Mouse (Mus musculus) gastrocnemius, postnatal 25 days (tissue): ENCODE results near the gene Ssh2. TPM values are rescaled to one million over a fixed set of nuclear protein-coding genes. Genes with fewer than 3 reads are reported as not detected.
A peak's percentile ranks its signal among the peaks of the same experiment; 100 is the strongest.
"Not testable (repeated sequence)": the region's sequence is repeated elsewhere in the genome, so short reads cannot be mapped to it uniquely, and the experiment has no call there.

Experiments used
- DNase-seq: peaks from one replicate; pipeline ENCODE4 v3.0.0; 2022
- total RNA-seq, 2 experiments: library from RNA; stranded (reverse); gene quantifications; 1 replicate in 1 of 2; 2 replicates in 1 of 2; pipeline ENCODE4 v1.2.3; 2021

Gene Ssh2
- total RNA-seq, 2 experiments from 2014 or later = 35.3 to 44.3 TPM

DNA sequence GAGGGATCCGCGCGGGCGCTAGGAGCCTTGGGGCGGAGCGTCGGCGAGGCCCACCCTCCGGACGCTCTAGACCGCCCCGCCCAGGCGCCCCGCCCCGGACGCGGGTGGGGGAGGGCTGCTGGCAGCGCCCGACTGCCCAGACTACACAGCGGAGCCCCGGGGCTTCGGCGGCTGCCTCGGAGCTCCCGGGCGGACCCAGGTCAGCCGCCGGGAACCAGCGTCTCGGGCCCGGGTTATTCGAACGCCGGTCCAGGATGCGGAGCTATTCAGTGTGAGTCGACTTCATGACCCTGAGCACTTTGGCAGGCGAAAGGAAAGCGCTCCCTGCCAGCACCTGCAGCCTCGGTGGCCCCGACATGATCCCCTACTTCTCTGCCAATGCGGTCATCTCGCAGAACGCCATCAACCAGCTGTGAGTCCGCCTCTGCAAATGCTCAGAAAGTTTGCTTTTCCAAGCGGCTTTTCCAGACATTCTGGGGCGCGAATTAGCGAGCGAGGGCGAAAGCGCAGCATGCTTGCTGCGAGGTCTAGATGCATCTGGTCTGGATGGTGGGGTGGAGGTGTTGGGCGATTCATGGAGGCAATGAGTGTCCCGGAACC, 132.2 kb downstream of the Ssh2 start:
- peak; percentile 94 for DNase-seq

GRCm38 (mm10) chr11:77348985-77349384, 132.9 kb downstream of the Ssh2 start:
- DNase-seq = no peak

- no peak for DNase-seq
Measured at GRCm38 (mm10) chr11:77349698-77350097, 133.6 kb downstream of the Ssh2 start.

GRCm38 (mm10) chr11:77355055-77355454, 139.0 kb downstream of the Ssh2 start:
- DNase-seq = no peak

- DNase-seq = no peak
Measured at GRCm38 (mm10) chr11:77357839-77358238, 141.8 kb downstream of the Ssh2 start.

GRCm38 (mm10) chr11:77363476-77363875, 147.4 kb downstream of the Ssh2 start:
- DNase-seq = no peak

GRCm38 (mm10) chr11:77364376-77364775, 148.3 kb downstream of the Ssh2 start:
- no peak for DNase-seq

DNA sequence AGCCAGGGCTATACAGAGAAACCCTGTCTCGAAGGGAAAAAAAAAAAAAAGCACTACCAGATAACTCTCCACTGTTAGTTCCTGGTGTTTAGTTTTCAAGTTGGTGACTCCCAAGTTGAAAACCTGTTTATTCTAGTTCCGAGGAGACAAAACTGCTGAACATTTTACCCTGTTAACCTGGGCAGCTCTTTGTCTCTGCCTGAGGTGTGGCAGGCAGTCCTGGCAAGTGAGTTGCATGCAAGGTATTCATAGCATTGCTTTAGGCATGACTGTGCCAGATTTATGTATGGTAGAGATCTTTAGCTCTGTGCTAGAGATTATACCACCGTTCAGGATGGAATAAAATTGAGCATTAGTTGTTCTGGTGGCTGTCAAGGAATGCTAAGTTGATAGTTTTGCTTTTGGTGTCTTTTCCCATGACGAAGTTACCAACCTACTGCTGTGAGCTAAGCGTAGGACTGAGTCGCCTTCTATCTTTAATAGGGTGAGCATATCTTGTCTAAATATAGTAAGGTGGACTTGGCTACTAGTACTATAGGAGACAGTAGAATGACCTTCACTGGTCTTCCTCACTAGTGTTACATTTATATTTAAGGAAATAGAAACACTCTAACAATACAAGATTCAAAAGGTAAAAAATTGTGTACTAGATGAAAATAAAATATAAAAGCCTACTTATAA, 149.8 kb downstream of the Ssh2 start:
- DNase-seq = no peak

- DNase-seq = no peak
Measured at GRCm38 (mm10) chr11:77367541-77368270, 151.6 kb downstream of the Ssh2 start.

DNA sequence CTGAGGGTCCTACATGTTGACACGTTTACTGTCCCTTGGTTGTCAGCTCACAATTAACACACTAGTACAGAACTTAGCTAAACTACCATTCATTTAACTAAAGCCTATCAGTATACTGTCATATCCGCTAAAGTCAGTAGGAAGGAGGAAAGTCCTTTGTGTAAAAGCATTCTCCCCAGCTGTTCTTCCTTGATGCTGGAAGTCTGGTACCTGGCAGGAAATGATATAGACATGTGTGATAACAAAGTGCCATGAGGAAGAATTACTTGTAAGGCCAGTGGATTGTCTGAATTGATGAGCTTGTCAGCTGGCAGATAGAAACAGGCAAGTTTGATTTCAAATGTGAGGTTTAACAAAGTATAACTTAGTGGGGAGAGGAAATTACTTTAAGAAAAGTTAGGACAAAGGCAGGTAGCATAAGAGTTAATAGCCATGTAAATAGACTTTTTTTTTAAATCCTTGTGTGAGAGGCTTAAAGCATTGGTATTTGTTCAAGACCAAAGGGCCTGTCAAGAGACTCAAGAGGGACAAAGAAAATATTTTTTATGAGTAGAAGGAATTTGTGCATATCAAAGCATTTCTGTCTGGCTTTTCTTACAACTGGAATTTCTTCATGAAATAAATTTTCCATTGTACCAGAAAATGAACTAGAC, 153.2 kb downstream of the Ssh2 start:
- no peak for DNase-seq

GRCm38 (mm10) chr11:77369841-77370191, 153.7 kb downstream of the Ssh2 start:
- DNase-seq = no peak

- no peak for DNase-seq
Measured at GRCm38 (mm10) chr11:77371088-77371487, 155.0 kb downstream of the Ssh2 start.

DNA sequence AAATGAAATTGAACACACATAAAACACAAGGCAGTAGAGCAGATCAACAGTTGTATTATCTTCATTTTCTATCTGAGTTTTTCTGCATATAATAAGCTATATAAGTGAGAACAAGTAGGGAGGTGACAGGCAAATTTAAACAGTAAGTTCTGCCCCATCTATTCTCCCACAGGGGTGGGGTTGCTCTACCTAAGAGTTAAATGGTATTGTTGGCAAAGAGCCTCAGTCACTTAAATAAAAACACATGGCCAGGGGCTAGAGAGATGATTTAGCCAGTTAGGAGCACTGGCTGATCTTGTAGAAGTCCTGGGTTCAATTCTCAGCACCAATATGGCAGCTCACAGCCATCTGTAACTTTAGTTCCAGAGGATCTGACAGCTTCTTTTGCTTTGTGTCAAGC, 155.6 kb downstream of the Ssh2 start:
- no peak for DNase-seq

GRCm38 (mm10) chr11:77372196-77372904, 156.3 kb downstream of the Ssh2 start:
- peak; percentile 50 for DNase-seq

DNA sequence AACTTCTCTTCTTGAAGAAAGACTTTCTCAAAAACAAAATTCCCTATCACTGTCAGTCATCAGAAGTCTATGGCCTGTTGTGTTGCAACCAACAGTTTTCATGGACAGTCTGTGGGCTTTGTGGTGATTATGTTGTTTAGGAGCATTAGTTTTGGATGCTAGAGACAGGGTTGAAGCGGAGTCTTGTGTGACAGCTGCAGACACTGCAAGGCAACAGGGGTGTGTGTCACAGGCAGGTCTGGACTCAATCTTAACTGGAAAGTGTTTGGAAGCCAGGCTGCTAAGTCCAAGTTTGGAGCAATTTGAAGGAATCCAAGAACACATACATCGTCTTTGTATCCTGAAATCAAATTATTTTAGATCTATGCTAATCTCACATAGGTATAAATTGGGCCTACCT, 162.5 kb downstream of the Ssh2 start:
- no peak for DNase-seq

DNA sequence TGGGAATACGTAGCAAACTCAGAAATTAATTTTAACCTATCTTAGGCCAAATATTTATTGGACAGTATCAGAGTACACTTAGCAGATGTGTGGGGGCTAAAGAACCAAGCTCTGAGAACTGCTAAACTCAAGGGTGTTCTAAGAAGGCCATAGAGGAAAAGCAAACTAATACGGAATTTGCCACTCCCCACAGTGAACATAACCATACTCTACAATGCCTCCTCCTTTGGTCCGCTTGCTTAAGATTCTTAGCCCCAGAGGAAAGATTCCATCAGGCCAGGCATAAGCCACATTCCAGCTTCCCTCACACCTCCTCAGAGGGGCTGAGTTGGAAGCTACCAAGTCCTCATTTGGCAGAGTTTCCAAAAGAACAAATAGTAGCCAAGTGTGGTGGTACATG, 165.1 kb downstream of the Ssh2 start:
- no peak for DNase-seq

DNA sequence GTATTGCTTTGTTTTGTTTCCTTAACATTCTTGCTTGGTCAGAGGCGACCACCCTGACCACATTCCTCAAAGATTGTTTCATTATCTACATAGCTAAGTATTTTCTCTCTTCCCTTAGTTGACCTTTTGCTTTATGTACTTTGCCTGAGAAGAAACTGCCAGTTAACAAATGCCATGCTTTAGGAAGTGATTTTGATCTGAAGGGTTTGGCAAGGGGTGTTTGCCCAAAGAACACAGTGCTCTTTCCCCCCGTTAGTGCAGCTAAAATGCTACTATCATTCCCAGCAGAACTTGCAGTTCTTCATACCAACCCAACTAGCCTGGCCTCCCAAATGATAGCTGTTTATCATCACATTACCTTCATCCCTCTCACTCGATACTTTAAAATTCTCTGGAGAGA, 168.1 kb downstream of the Ssh2 start:
- DNase-seq = no peak

GRCm38 (mm10) chr11:77385706-77386690, 169.9 kb downstream of the Ssh2 start:
- peak; percentile 32 for DNase-seq

GRCm38 (mm10) chr11:77388197-77388596, 172.1 kb downstream of the Ssh2 start:
- DNase-seq = not testable (repeated sequence)

DNA sequence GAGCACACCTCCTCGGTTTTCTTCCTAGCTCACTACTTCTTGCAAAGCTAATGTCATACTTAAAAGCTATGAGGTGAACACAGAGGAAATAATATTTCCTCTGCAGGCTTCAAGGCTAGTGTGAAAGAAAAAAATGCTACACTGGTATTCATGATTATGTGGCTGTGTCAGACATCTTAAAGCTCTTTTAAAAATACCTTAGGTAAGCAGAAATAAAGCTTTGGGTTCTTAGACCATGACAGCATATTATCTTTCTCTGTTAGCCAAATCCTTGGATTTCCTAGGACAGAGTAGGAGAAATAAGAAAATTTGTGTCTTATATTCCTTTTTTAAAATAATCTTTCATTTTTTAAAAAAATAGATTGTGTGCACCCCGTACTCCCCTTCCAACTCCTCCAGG, 179.5 kb downstream of the Ssh2 start:
- DNase-seq = no peak

DNA sequence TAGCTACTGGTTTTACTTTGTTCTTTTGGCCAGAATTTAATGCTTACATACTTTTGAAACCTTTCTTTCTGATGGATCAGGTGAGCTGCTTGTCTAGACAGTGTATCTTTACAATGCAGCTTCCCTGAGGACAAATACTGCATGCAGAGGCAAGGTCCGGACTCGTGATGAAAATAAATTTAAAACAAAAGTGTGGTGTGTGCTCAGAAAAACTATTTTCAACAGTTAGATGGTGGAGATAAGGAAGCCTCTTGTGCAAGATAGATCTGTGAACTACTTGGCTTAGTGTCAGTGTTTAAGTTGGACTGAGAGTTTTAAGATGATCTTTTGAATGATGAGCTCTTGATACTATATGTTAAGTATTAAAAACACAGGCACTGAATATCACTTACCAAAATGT, 186.4 kb downstream of the Ssh2 start:
- DNase-seq = no peak
